Mouse (Mus musculus): ENCODE measurements around the gene Lhfp.

Gene Lhfp

DNA sequence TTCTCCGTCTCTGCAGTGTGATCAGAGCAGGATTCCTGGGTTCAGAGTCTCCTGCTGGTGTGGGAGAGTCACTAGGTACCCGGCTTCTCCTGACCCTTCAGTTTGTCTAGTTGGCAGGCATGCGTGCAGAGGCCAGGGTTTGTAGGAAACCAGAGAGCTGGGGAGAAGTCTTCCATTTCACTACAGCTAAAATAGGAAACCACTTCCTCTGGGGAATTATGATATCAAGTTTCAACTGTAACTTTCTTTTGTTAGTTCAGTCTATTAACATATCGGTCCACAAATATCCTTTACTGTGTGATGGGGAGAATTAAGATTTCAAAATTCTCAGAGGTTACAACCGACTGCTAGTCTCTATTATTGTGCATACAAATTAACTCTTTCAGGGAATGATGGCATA, 5.3 kb upstream of the Lhfp start:
- TF ChIP-seq NANOG (IDR thresholded peaks at IDR 0.05; ENCODE audit: borderline replicate concordance, low read length), result no peak
- no peak for TF ChIP-seq CTCF (conservative IDR thresholded peaks at IDR 0.05; ENCODE audit: low read length)
- no peak for TF ChIP-seq POU5F1 (IDR thresholded peaks at IDR 0.05; ENCODE audit: borderline replicate concordance, low read length)

DNA sequence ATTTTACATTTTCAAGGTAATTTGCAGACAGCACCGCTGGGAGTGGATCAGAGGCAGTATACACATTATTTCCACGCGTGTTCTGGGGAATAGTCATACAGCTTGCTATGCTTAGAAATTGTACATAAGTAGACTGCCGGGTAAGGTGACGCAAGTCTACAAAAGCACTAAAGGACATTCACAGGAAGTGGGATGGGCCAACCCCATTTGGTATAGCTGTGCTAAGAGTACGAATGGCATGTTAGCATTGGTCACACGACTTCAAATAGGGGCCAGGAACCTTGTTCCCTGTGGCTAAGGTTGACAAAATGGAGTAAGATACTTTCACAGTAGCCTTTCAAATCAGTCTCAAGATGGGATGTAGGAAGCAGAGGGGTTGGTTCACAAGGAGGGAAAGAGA, 4.4 kb upstream of the Lhfp start:
- peaks cover 9% of the 10 kb centered on the region for H3K4me1 ChIP-seq (replicated peaks; ENCODE audit: low read depth, low read length)
- TF ChIP-seq POU5F1 (IDR thresholded peaks at IDR 0.05; ENCODE audit: borderline replicate concordance, low read length), result no peak
- no peak for TF ChIP-seq CTCF (conservative IDR thresholded peaks at IDR 0.05; ENCODE audit: low read length)
- no peak for TF ChIP-seq NANOG (IDR thresholded peaks at IDR 0.05; ENCODE audit: borderline replicate concordance, low read length)

More for the DNA sequence above, 5.3 kb upstream of the Lhfp start:
- Histone ChIP-seq H3K4me3 (replicated peaks; ENCODE audit: low read length) (no peak overlapping the region), H3K27me3 (ENCODE audit: insufficient read depth, low read length) (peaks cover 43% of the 10 kb centered on the region), H3K9me3 (ENCODE audit: low read length) (no peaks in the 10 kb centered on the region), H3K4me1 (replicated peaks; ENCODE audit: low read depth, low read length) (peaks cover 11% of the 10 kb centered on the region), H3K36me3 (ENCODE audit: insufficient read depth, low read length) (no peaks in the 10 kb centered on the region)

DNA sequence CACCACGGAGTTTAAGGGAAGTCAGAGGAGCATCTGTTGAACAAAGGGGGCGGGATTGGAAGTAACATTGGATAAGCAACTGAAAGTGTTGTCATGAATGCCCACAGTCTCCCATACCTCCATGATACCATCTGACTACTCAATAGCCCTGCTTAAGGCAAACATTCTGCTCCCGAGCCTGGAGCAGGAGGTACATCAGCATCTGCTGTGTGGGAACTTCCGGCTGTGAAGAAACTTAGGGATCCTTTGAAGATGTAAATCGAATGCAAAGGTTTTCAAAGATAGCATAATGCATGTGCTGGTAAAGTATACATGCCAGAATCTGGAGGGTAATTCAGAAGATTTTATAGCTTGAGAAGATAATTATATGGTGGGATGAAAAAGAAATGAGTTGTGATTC, 2.4 kb upstream of the Lhfp start:
- Histone ChIP-seq H3K36me3 (ENCODE audit: insufficient read depth, low read length) (no peaks in the 10 kb centered on the region), H3K4me1 (replicated peaks; ENCODE audit: low read depth, low read length) (peaks cover 12% of the 10 kb centered on the region)
- TF ChIP-seq NANOG (IDR thresholded peaks at IDR 0.05; ENCODE audit: borderline replicate concordance, low read length), result no peak
- TF ChIP-seq CTCF (conservative IDR thresholded peaks at IDR 0.05; ENCODE audit: low read length), result no peak
- TF ChIP-seq POU5F1 (IDR thresholded peaks at IDR 0.05; ENCODE audit: borderline replicate concordance, low read length), result no peak

More for the DNA sequence above, 4.4 kb upstream of the Lhfp start:
- H3K36me3 ChIP-seq (ENCODE audit: insufficient read depth, low read length), result no peaks in the 10 kb centered on the region
- H3K9me3 ChIP-seq (ENCODE audit: low read length), result no peaks in the 10 kb centered on the region
- H3K4me3 ChIP-seq (replicated peaks; ENCODE audit: low read length), result no peak overlapping the region
- H3K27me3 ChIP-seq (ENCODE audit: insufficient read depth, low read length), result peaks cover 52% of the 10 kb centered on the region

DNA sequence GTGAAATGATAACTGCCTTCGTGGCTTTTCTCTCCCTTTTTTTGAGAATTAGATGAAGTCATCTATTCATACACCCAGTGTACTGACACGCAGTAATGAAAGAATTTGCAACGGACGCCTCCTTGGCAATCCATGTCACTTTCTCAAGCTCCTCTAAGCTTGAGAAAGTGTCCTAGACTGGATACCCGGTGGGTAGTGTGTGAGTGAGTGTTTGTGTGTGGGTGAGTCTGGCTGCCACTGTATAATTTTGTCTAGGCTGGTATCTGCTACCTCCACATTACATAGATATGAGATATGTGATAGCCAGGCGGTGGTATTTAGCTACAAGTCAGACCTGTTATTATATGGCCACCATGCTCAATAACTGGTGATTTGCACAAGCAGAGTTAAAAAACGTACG, 1.6 kb upstream of the Lhfp start:
- peaks cover 12% of the 10 kb centered on the region for H3K4me1 ChIP-seq (replicated peaks; ENCODE audit: low read depth, low read length)
- peaks cover 72% of the 10 kb centered on the region for H3K27me3 ChIP-seq (ENCODE audit: insufficient read depth, low read length)
- TF ChIP-seq POU5F1 (IDR thresholded peaks at IDR 0.05; ENCODE audit: borderline replicate concordance, low read length) (no peak), CTCF (conservative IDR thresholded peaks at IDR 0.05; ENCODE audit: low read length) (no peak), NANOG (IDR thresholded peaks at IDR 0.05; ENCODE audit: borderline replicate concordance, low read length) (no peak)
- no peaks in the 10 kb centered on the region for H3K9me3 ChIP-seq (ENCODE audit: low read length)
- no peaks in the 10 kb centered on the region for H3K36me3 ChIP-seq (ENCODE audit: insufficient read depth, low read length)
- no peak overlapping the region for H3K4me3 ChIP-seq (replicated peaks; ENCODE audit: low read length)

More for the DNA sequence above, 2.4 kb upstream of the Lhfp start:
- Histone ChIP-seq H3K9me3 (ENCODE audit: low read length) (no peaks in the 10 kb centered on the region), H3K4me3 (replicated peaks; ENCODE audit: low read length) (no peak overlapping the region), H3K27me3 (ENCODE audit: insufficient read depth, low read length) (peaks cover 72% of the 10 kb centered on the region)

DNA sequence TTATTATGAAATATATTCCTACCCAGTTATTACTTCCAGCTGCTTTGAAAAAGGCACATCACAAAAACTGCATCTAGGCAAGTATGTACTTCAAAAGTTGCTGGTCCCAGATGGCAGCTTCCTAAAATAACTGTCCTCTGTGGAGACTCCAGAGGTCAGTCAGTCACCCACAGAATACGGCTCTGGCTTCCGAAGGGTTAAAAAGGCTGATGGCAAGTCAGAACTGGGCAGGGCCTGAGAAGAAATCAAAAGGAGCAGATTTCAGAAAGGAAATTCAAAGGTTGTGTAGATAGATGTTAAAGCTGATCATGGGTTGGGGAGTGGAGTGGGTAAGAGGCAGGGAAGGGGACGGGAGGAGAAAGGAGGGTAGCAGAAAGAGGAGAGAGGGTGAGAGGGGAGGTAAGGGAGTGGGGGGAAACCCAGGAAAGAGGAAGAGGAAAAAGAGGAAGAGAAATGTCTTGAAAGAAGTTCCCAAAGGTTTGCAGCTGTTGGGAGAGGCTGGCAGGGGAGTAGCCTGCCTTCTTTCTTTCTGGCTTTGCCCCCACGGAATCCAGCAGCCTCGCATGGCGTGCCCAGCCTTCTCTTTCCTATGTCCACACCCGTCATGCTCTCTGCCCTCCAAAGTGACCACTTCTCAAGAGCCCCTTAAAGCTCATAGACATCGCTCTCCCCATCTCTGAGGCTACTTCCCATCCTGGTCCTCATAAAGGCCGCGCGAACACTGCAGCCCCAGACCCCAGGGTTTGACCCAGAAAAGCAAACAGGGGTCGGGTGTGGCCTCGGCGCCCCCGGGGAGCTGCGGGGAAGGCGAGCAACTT, 526 bp upstream of the Lhfp start:
- Histone ChIP-seq H3K4me3 (replicated peaks; ENCODE audit: low read length) (peak overlapping the region; percentile 84), H3K9me3 (ENCODE audit: low read length) (no peaks in the 10 kb centered on the region), H3K27me3 (ENCODE audit: insufficient read depth, low read length) (peaks cover 68% of the 10 kb centered on the region), H3K4me1 (replicated peaks; ENCODE audit: low read depth, low read length) (peaks cover 12% of the 10 kb centered on the region), H3K36me3 (ENCODE audit: insufficient read depth, low read length) (no peaks in the 10 kb centered on the region)
- TF ChIP-seq CTCF (conservative IDR thresholded peaks at IDR 0.05; ENCODE audit: low read length) (no peak), POU5F1 (IDR thresholded peaks at IDR 0.05; ENCODE audit: borderline replicate concordance, low read length) (no peak), NANOG (IDR thresholded peaks at IDR 0.05; ENCODE audit: borderline replicate concordance, low read length) (no peak)

DNA sequence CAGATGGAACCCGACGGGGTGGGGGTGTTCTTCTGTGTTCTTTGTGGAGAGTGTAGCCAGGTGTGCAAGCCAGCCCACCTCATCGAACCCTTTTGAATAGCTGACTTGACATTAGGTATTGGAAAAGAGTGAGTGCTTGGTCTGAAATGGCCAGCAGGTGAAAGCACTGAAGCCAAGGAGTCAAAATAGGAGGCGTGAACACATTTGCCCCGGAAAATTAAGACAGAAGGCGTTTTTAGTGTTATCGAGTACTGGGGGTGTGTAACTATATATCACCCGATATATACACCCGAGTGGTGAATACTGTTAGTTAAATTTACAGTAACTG, 876 bp downstream of the Lhfp start:
- H3K4me1 ChIP-seq (replicated peaks; ENCODE audit: low read depth, low read length), result peaks cover 12% of the 10 kb centered on the region
- peak overlapping the region; percentile 84 for H3K4me3 ChIP-seq (replicated peaks; ENCODE audit: low read length)
- H3K9me3 ChIP-seq (ENCODE audit: low read length), result no peaks in the 10 kb centered on the region
- TF ChIP-seq POU5F1 (IDR thresholded peaks at IDR 0.05; ENCODE audit: borderline replicate concordance, low read length) (no peak), CTCF (conservative IDR thresholded peaks at IDR 0.05; ENCODE audit: low read length) (no peak), NANOG (IDR thresholded peaks at IDR 0.05; ENCODE audit: borderline replicate concordance, low read length) (no peak)
- H3K36me3 ChIP-seq (ENCODE audit: insufficient read depth, low read length), result no peaks in the 10 kb centered on the region
- H3K27me3 ChIP-seq (ENCODE audit: insufficient read depth, low read length), result peaks cover 66% of the 10 kb centered on the region

DNA sequence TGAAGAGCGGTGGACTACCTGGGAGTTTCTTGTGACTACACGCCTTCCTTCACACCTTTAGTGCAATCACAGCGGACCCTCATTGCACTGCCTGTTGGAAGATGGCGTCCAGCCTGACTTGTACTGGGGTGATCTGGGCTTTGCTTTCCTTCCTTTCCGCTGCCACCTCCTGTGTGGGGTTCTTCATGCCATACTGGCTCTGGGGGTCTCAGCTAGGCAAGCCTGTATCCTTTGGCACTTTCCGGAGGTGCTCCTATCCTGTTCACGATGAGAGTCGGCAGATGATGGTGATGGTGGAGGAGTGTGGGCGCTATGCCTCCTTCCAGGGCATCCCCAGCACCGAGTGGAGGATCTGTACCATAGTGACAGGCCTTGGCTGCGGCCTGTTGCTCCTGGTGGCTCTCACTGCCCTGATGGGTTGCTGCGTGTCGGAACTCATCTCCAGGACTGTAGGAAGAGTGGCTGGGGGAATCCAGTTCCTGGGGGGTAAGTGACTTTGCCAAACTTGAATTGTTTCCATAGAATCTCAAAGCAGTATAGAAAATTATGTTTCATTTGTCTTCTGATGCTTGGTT, 2.0 kb downstream of the Lhfp start:
- no peaks in the 10 kb centered on the region for H3K9me3 ChIP-seq (ENCODE audit: low read length)
- no peak for TF ChIP-seq CTCF (conservative IDR thresholded peaks at IDR 0.05; ENCODE audit: low read length)
- no peak for TF ChIP-seq NANOG (IDR thresholded peaks at IDR 0.05; ENCODE audit: borderline replicate concordance, low read length)
- no peak for TF ChIP-seq POU5F1 (IDR thresholded peaks at IDR 0.05; ENCODE audit: borderline replicate concordance, low read length)
- no peak overlapping the region for H3K4me3 ChIP-seq (replicated peaks; ENCODE audit: low read length)
- H3K4me1 ChIP-seq (replicated peaks; ENCODE audit: low read depth, low read length), result peaks cover 12% of the 10 kb centered on the region
- no peaks in the 10 kb centered on the region for H3K36me3 ChIP-seq (ENCODE audit: insufficient read depth, low read length)
- H3K27me3 ChIP-seq (ENCODE audit: insufficient read depth, low read length), result peaks cover 61% of the 10 kb centered on the region

DNA sequence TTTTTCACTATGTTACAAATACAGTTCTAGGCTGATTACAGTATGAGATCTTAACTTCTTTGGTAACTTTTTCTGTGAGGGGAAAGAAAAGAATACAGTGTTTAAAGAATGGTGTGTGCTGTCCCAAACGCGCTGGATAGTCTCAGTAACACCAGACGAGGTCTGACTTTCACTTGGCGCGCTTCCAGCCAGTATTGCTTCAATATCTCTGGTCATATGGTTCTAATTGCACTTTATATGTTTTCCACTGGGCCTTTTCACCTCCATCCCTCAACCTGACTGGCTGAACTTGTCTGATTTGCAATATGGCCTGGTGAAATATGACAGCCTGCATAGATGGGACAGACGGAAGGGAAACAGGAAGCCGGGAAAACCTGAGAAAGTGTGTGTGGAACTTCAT, 2.9 kb downstream of the Lhfp start:
- H3K4me3 ChIP-seq (replicated peaks; ENCODE audit: low read length), result no peak overlapping the region
- no peaks in the 10 kb centered on the region for H3K9me3 ChIP-seq (ENCODE audit: low read length)
- H3K27me3 ChIP-seq (ENCODE audit: insufficient read depth, low read length), result peaks cover 52% of the 10 kb centered on the region
- H3K36me3 ChIP-seq (ENCODE audit: insufficient read depth, low read length), result no peaks in the 10 kb centered on the region
- H3K4me1 ChIP-seq (replicated peaks; ENCODE audit: low read depth, low read length), result peaks cover 12% of the 10 kb centered on the region
- TF ChIP-seq NANOG (IDR thresholded peaks at IDR 0.05; ENCODE audit: borderline replicate concordance, low read length) (no peak), POU5F1 (IDR thresholded peaks at IDR 0.05; ENCODE audit: borderline replicate concordance, low read length) (no peak), CTCF (conservative IDR thresholded peaks at IDR 0.05; ENCODE audit: low read length) (no peak)

Data from E14TG2a.4 (cell line).